Mouse (Mus musculus) megakaryocyte, embryonic 14.5 days (primary cell): ENCODE measurements around the gene 1700029I15Rik.

ENCODE experiments used
- FLI1 ChIP-seq: IDR thresholded peaks from 2 replicates; pipeline ENCODE4 v1.6.1; 2012; ENCODE audit warnings: low read length, inconsistent platforms, mixed read lengths
- GATA1 ChIP-seq: IDR thresholded peaks from 3 replicates; pipeline ENCODE4 v1.6.1; 2012; ENCODE audit warnings: mixed read lengths, low read length, inconsistent platforms, borderline replicate concordance

DNA sequence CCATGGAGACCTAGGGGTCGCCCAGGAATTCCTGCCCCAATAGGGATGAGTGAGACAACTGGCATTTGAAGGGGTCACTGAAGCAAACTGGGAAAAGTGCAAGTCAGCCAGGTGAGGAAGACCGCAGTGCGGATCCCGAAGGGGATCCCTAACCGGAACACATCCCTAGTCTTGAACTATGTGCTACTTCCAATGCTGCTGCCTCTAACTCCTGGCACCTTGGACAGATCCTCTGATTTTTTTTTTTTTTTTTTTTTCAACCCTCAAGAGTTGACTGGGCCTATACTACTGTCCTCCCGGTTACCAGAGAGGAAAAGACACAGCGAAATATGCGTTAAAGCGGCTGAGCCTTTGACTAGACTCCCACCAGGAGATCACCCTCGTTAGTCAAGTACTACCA lies 7.3 kb downstream of the 1700029I15Rik start:
- no peak for TF ChIP-seq FLI1
- no peak for TF ChIP-seq GATA1
